Mouse (Mus musculus) ES-E14 (cell line): ENCODE results near the gene Rnf141. TPM values are rescaled to one million over a fixed set of nuclear protein-coding genes. Genes with fewer than 3 reads are reported as not detected.

Experiments
- DNase-seq: peaks from one replicate; pipeline ENCODE4 v3.0.0-alpha.2; 2013; ENCODE audit warnings: low read depth, low spot score
- H3K27ac ChIP-seq: 2 replicates; pipeline ENCODE4 v1.5.1; 2012; ENCODE audit warnings: low read depth, mild to moderate bottlenecking, low read length, moderate library complexity, mixed read lengths; ENCODE audit not compliant: poor library complexity, insufficient read depth, severe bottlenecking
- H3K36me3 ChIP-seq: 2 replicates; pipeline ENCODE4 v1.6.1; 2012; ENCODE audit warnings: mild to moderate bottlenecking, low read length, moderate library complexity, mixed read lengths; ENCODE audit not compliant: control insufficient read depth, poor library complexity, insufficient read depth, severe bottlenecking
- H3K4me1 ChIP-seq, 2 experiments: fragments of 150-350 bp in 1 of 2; sonication (generic) in 1 of 2; 2 replicates each; pipeline ENCODE4 v1.6.1; 2012; ENCODE audit warnings: low read length in 2 of 2, mild to moderate bottlenecking in 1 of 2, mixed read lengths in 1 of 2; ENCODE audit not compliant: control insufficient read depth in 2 of 2, insufficient read depth in 2 of 2, poor library complexity in 1 of 2
- H3K4me3 ChIP-seq, 2 experiments: fragments of 150-350 bp in 1 of 2; sonication (generic) in 1 of 2; 2 replicates each; pipeline ENCODE4 v1.5.1; 2012; ENCODE audit warnings: low read length in 2 of 2, low read depth in 1 of 2, mild to moderate bottlenecking in 1 of 2, mixed read lengths in 1 of 2; ENCODE audit not compliant: insufficient read depth in 1 of 2, poor library complexity in 1 of 2, severe bottlenecking in 1 of 2
- H3K9ac ChIP-seq: 2 replicates; pipeline ENCODE4 v1.6.1; 2012; ENCODE audit warnings: low read depth, mild to moderate bottlenecking, low read length, mixed read lengths; ENCODE audit not compliant: poor library complexity, insufficient read depth, severe bottlenecking
- H3K9me3 ChIP-seq: fragments of 150-350 bp; sonication (generic); 2 replicates; pipeline ENCODE4 v1.6.1; 2012; ENCODE audit warnings: low read depth, mild to moderate bottlenecking, low read length; ENCODE audit not compliant: control insufficient read depth, insufficient read depth
- CHD2 ChIP-seq: IDR thresholded peaks from 2 replicates; pipeline ENCODE4 v1.6.1; 2014; ENCODE audit warnings: mild to moderate bottlenecking, low read depth, low read length, inconsistent platforms
- HCFC1 ChIP-seq: IDR thresholded peaks from 2 replicates; pipeline ENCODE4 v1.6.1; 2012; ENCODE audit warnings: low read length, inconsistent platforms, borderline replicate concordance; ENCODE audit not compliant: insufficient read depth
- MAFK ChIP-seq: IDR thresholded peaks from 2 replicates; pipeline ENCODE4 v1.6.1; 2014; ENCODE audit warnings: mild to moderate bottlenecking, low read depth, low read length, inconsistent platforms; ENCODE audit not compliant: insufficient read depth
- ZC3H11A ChIP-seq: IDR thresholded peaks from 2 replicates; pipeline ENCODE4 v1.6.1; 2012; ENCODE audit warnings: low read depth, mild to moderate bottlenecking, inconsistent platforms, low read length, borderline replicate concordance
- ZNF384 ChIP-seq: IDR thresholded peaks from 2 replicates; pipeline ENCODE4 v1.6.1; 2012; ENCODE audit warnings: low read depth, low read length, inconsistent platforms
- in situ Hi-C, 2 experiments: fragments of 600-800 bp; cut with MboI; formaldehyde crosslinking; loops; one replicate each; pipeline ENCODE4 v1.15.1; 2025; ENCODE audit warnings: low sequenced_read_pairs in 2 of 2, inconsistent platforms in 1 of 2; ENCODE audit not compliant: unreplicated experiment in 2 of 2
- total RNA-seq: library from RNA; depleted of rRNA; stranded (reverse); fragments of 300-350 nt; gene quantifications from 2 replicates; pipeline ENCODE4 v1.2.3, GENCODE M21; 2012

Gene Rnf141
- total RNA-seq, 1 experiment: 25.0 TPM

GRCm38 (mm10) chr7:110790878-110791277, 53.4 kb downstream of the Rnf141 start:
- Histone ChIP-seq H3K4me1 (no peaks in the 10 kb centered on the region), H3K4me3 (no peak overlapping the region), H3K36me3 (no peaks in the 10 kb centered on the region), H3K9ac (no peak overlapping the region), H3K27ac (no peak overlapping the region), H3K9me3 (no peaks in the 10 kb centered on the region)
- no peak for DNase-seq
- in situ Hi-C loops: no loop called here
- no peak for TF ChIP-seq ZNF384
- TF ChIP-seq MAFK: no peak
- no peak for TF ChIP-seq CHD2
- TF ChIP-seq ZC3H11A: no peak
- TF ChIP-seq HCFC1: no peak

GRCm38 (mm10) chr7:110787310-110787709, 56.9 kb downstream of the Rnf141 start:
- in situ Hi-C loops: no loop called here
- no peak overlapping the region for H3K27ac ChIP-seq

DNA sequence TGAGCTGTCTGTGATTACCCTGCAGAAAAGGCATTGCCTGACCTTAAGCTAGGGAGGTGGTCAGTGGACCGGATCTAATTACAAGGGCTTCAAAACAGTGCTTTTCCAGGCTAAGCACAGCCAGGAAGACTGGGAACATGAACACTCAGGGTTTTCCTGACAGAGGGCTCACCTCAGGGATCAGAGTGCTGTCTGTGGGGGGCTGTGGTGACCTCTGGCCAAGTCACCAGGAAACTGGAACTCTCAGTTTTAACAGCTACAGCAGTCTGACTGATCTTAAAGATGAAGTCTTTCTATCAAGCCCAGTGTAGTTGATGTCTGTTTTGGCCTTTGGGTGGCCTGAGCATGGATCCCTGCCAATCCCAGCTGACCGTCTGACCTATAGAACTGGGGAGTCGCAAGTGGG, 58.5 kb downstream of the Rnf141 start:
- DNase-seq: no peak
- no peaks in the 10 kb centered on the region for H3K9me3 ChIP-seq
- H3K4me1 ChIP-seq: peaks cover 3% of the 10 kb centered on the region in 2 experiments; a peak in 2 of 4 replicates
- no peak overlapping the region for H3K4me3 ChIP-seq
- no peak overlapping the region for H3K9ac ChIP-seq
- no peaks in the 10 kb centered on the region for H3K36me3 ChIP-seq
- in situ Hi-C loops: no loop called here
- H3K27ac ChIP-seq: no peak overlapping the region
- no peak for TF ChIP-seq MAFK
- no peak for TF ChIP-seq ZNF384
- TF ChIP-seq ZC3H11A: no peak
- no peak for TF ChIP-seq HCFC1
- TF ChIP-seq CHD2: no peak

More at GRCm38 (mm10) chr7:110787310-110787709, 56.9 kb downstream of the Rnf141 start:
- peaks cover 0 to 3% of the 10 kb centered on the region in 2 experiments; a peak in 2 of 4 replicates for H3K4me1 ChIP-seq
- H3K9me3 ChIP-seq: no peaks in the 10 kb centered on the region
- no peak for DNase-seq
- H3K36me3 ChIP-seq: no peaks in the 10 kb centered on the region
- TF ChIP-seq CHD2 (no peak), HCFC1 (no peak), ZNF384 (no peak), MAFK (no peak), ZC3H11A (no peak)
- no peak overlapping the region for H3K4me3 ChIP-seq
- no peak overlapping the region for H3K9ac ChIP-seq

GRCm38 (mm10) chr7:110784965-110785364, 59.3 kb downstream of the Rnf141 start:
- Histone ChIP-seq H3K27ac (no peak overlapping the region), H3K4me1 (peaks cover 3% of the 10 kb centered on the region in 2 experiments; a peak in 2 of 4 replicates), H3K9me3 (no peaks in the 10 kb centered on the region), H3K36me3 (no peaks in the 10 kb centered on the region), H3K4me3 (no peak overlapping the region), H3K9ac (no peak overlapping the region)
- TF ChIP-seq MAFK: no peak
- TF ChIP-seq HCFC1: no peak
- no peak for TF ChIP-seq ZNF384
- no peak for TF ChIP-seq ZC3H11A
- no peak for TF ChIP-seq CHD2
- in situ Hi-C loops: no loop called here
- DNase-seq: no peak

- Histone ChIP-seq H3K4me3 (no peak overlapping the region), H3K4me1 (peaks cover 3% of the 10 kb centered on the region in 2 experiments; a peak in 2 of 4 replicates), H3K27ac (no peak overlapping the region), H3K36me3 (no peaks in the 10 kb centered on the region), H3K9ac (no peak overlapping the region), H3K9me3 (no peaks in the 10 kb centered on the region)
- TF ChIP-seq HCFC1 (no peak), ZC3H11A (no peak), CHD2 (no peak), MAFK (no peak), ZNF384 (no peak)
- no peak for DNase-seq
- in situ Hi-C loops: no loop called here
Observed at GRCm38 (mm10) chr7:110782845-110783478, 61.3 kb downstream of the Rnf141 start.
